Mouse (Mus musculus) c-Kit-positive CD71-negative TER-119-negative erythroid progenitor cells, embryonic 14.5 days (primary cell): Measurements from ENCODE around the gene Aldh1l1.

ENCODE experiments used
- DNase-seq: peaks from one replicate; pipeline ENCODE4 v3.0.0-alpha.2; 2013; ENCODE audit warnings: low read depth

Gene Aldh1l1

GRCm38 (mm10) chr6:90486176-90486921 is at the start of gene Aldh1l1:
Gene Aldh1l1 (plus strand): TSS chr6:90486427.
- DNase-seq: no peak

GRCm38 (mm10) chr6:90437041-90437440 is 49.2 kb upstream of the Aldh1l1 start:
- DNase-seq: no peak

GRCm38 (mm10) chr6:90446883-90447282 is 39.3 kb upstream of the Aldh1l1 start:
- no peak for DNase-seq

- DNase-seq: no peak
These were observed 36.0 kb upstream of the Aldh1l1 start for GRCm38 (mm10) chr6:90450179-90450578.

- no peak for DNase-seq
These were observed 35.5 kb upstream of the Aldh1l1 start for GRCm38 (mm10) chr6:90450697-90451096.

- DNase-seq: no peak
These were observed 34.7 kb upstream of the Aldh1l1 start for GRCm38 (mm10) chr6:90451512-90451911.

GRCm38 (mm10) chr6:90452603-90453002 is 33.6 kb upstream of the Aldh1l1 start:
- DNase-seq: no peak

DNA sequence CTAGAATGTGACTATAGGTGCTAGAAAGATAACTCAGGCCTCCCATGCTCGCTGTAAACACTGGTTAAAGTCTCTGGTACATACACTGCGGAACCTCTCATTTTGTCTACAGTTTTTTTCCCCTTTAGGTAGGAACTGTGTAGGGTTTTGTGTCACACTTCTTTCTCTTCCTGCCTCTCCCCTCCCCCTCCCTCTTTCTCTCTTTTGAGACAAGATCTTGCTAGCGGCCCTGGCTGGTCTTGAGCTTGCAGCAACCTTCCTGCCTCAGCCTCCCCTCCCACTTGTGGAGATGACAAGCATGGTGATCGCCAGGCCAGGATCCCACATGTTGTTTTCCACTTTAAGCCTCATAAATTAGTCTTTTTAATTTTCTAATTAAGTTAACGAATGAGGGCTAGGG is 32.5 kb upstream of the Aldh1l1 start:
- DNase-seq: no peak

DNA sequence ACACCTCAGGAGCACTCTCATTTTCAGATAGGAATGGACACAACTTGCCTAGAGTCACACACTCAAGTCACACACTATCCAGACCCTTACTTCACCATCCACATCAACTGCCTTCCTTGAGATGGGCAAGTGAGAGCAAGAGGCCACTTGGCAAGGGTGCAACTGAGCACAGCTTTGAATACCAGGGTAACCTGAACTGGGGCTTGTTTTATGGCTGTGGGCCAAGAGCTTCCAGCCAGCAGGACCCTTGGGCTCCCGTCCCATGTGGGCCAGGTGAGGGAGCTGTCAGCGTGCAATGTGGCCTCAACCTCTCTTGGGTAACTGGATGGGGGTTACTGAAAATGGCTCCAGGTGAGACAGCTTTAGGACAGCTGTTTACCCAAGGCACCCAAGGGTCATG is 28.8 kb upstream of the Aldh1l1 start:
- no peak for DNase-seq

DNA sequence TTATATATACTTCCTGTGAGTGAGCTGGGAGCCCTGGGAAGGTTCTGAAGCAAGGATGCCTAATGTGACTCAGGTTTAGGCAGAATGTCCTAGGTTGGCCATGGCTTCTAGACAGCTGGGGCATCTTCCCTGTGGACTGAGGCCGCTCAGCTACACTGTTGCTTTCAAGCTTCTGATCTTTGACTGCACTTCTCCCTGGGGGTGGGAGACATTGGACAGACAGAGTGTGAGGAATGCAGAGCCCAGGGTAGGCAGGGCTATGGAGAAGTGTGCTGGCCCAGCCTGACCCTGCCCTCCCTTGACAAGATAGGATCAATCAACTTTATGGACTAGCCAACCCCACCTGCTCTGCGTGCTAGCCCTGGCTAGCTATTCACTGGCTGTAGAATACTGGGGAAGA is 25.0 kb upstream of the Aldh1l1 start:
- DNase-seq: no peak

GRCm38 (mm10) chr6:90461771-90462170 is 24.5 kb upstream of the Aldh1l1 start:
- no peak for DNase-seq

DNA sequence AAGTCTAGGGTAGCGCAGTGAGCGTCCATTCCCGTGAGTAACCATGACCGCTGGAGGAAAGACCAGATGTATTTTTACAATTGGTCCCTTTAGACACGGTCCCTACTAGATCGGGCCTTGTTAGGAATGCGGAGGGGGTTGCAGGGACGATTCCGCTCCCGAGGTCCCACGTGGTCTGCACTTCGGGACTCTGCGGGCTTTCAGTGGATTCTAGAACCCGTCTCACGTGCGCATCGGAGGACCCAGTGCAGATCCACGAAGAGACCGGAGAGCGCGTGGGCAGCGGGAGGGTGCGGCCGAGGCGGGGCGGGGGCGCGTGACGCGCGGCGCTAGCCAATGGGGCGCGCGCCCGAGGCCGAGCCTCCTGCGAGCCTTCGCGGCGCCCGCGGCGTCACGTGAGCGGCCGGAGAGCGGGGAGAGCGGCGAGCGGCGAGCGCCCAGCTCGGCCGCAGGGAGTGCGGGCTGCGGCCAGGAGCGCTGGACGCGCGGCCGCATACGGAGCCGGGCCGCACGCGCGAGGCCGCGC is 24.0 kb upstream of the Aldh1l1 start, which contains the start of gene Klf15:
TSS of gene Klf15 (plus strand) at position 396 of the 526 bp plus-strand sequence.
- no peak for DNase-seq

DNA sequence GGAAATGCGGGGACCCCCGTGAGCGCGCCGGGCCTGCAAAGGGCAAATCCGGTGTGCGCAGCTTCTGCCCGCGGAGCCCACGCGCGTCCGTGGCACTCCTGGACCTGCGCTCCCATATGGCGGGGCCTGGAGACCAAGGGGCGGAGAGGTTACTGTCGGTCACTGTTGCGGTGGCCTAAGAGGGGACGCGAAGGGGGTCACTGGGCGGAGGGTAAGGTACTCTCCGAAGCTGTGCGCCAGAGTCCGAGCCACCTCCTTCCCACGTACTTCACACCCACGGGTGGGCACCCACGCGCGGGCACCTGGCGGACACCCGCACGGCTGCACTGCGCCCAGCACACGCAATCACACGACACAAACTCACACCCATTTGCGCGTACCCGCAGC is 23.4 kb upstream of the Aldh1l1 start:
- DNase-seq: no peak

- DNase-seq: no peak
These were observed 22.9 kb upstream of the Aldh1l1 start for GRCm38 (mm10) chr6:90463228-90463862.

DNA sequence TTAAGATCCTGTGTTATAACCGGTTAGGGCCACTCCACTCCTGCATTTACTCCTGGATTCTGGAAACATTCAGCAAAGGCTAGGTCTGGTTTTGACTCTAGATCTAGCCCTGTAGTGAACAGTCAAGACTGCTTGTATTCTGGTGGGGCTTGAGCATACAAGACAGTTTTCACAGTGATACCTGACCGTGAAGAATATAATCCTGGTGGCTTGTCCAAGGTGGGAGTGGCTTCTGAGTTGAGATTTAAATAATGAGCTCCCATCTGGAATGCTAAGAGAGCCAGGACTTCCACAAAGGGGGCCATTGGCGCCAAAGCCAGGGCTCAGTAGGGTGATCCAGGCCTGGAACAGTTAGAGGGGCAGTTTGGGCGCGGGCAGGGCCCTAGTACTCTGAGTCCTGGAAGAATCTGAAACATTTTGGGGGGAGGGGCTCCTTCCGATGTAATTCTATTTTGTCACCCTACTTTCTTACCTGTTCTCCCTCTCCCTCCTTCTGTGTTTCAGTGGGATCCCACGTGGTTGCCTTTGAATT is 22.3 kb upstream of the Aldh1l1 start:
- DNase-seq: no peak

DNA sequence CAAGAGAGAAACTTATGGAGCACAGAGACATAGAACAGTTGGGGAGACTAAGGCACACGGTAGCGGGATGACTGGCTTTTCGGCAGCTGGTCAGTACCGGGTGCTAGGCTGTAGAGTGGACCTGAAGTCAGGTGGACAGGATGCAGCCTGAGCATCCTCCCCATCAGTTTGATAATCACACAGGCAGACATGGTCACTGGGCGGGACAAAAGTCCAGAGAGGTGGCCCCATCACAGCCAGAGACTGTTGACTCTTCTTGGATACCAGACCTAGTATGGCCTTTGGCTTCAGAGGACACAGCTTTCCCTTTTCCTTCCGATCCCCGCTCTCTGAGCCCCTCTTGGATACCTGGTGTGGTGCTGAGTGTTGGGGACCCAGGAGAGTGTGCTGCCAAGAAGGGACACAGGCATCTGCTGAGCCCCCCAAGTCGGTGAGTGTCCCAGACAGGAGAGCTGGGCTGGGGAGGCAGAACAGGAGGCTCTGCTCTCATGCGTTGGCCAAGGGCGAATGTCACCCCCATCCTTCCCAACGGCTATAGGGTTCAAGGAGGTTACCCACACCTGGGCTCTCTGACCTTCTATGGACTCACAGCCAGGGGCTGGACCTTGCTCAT is 21.1 kb upstream of the Aldh1l1 start:
- DNase-seq: no peak

GRCm38 (mm10) chr6:90466079-90466478 is 20.1 kb upstream of the Aldh1l1 start:
- no peak for DNase-seq

GRCm38 (mm10) chr6:90466847-90467410 is 19.3 kb upstream of the Aldh1l1 start:
- no peak for DNase-seq

- no peak for DNase-seq
These were observed 18.0 kb upstream of the Aldh1l1 start for GRCm38 (mm10) chr6:90468216-90468615.

DNA sequence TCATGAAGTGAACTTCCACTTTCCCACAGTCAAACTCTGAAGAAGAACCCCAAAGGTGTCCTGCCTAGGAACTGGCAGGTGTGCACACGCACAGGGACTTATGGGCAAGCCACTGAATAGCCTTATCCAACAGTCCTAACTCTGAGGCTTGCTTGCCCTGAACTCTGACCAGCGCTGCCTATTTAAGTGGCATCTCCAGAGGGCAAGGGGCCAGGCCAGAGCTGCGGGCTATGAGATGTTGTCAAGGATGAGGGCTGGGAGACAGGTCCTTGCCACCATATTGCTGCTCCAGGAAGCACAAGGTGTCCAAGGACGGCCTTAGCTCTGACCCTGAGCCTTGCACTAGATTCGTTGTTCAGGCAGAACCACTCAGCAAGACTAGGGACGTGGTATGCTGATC is 17.2 kb upstream of the Aldh1l1 start:
- DNase-seq: no peak

GRCm38 (mm10) chr6:90470255-90470654 is 16.0 kb upstream of the Aldh1l1 start:
- DNase-seq: no peak

- no peak for DNase-seq
These were observed 15.2 kb upstream of the Aldh1l1 start for GRCm38 (mm10) chr6:90470947-90471541.
